In the genomic region with DNA sequence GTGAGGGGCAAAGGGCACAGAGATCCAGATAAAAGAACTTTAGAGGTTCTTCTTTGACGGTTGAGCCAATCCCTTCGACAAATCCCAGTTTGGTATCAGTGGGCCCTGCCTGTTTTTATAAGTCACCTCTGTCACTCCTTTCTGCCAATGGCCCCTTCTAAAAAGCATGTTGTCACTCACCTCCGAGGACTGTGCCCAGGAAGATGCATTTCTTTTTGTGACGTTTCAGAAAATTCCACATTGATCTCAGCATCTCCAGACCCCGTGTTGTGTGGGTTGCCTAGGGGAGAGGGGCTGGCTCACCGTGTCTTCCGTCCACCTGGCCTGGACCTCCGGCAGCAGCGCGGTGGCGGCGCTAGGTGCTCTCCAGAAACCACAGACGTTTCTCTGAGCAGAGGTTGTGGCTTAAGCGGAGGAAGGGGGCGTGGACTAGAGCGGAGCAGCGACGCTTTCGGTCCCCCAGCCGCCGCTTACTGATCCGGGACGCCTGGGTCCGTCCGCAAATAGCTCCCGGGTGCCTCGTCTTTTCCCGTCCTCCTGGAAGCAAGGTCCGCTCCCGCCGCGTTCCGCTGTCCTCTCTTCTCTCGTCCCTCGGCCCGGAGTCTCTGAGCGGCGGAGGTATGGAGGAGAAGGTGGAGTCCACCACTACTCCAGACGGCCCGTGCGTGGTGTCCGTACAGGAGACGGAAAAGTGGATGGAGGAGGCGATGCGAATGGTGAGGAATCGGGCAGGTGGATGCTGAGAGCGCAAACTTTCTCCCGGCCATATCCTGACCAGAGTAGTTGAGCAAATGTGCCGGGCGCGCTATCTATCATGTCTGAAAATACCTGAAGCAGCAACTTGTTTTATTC, we compare ENCODE assay signal across 8 mouse cellular contexts. TPM values are rescaled to one million over a fixed set of nuclear protein-coding genes. Genes with fewer than 3 reads are reported as not detected.
A peak's percentile ranks its signal among the peaks of the same experiment; 100 is the strongest.
DNase-seq lines count a peak whose midpoint lies in the region; ATAC-seq and TF ChIP-seq lines count a peak whose summit lies in the region.

A gene (plus strand): TSS at position 249 of the 852 bp plus-strand sequence.
A gene (minus strand): TSS at position 497 of the 852 bp plus-strand sequence.

- no peaks in the 10 kb centered on the region for H3K36me3 ChIP-seq in hindbrain, embryonic 15.5 days

- peak within 1 kb of the TSS; percentile 81 for H3K27ac ChIP-seq in hindbrain, embryonic 15.5 days (replicated peaks)

- in situ Hi-C loops in Patski (cut with MboI; ENCODE audit: low pct_unique_long_range_greater_than_20kb) = loop anchor here (5.0 to 10.0 kb wide), 2 partner anchors 649 to 832 kb away; no protein-coding TSS in a partner anchor

- no peaks in the 10 kb centered on the region for H3K27me3 ChIP-seq in Patski
- H3K27me3 ChIP-seq in hindbrain, embryonic 15.5 days = no peaks in the 10 kb centered on the region

- peak within 1 kb of the TSS; percentile 90 for H3K9ac ChIP-seq in hindbrain, embryonic 15.5 days

- peak within 1 kb of the TSS; percentile 87 for H3K4me3 ChIP-seq in hindbrain, embryonic 15.5 days

- no peaks in the 10 kb centered on the region for H3K9me3 ChIP-seq in hindbrain, embryonic 15.5 days

- DNase-seq in Patski (ENCODE audit: low read depth, low spot score) = peak; percentile 49
- peak; percentile 94 for DNase-seq in cerebellum, postnatal 14 days
- peak; percentile 79 to 85 for DNase-seq in frontal cortex, postnatal 25 days (ENCODE audit: low spot score in 2 of 2)
- peak; percentile 76 for DNase-seq in left cerebral cortex, adult 11 months (ENCODE audit: low spot score)
- peak; percentile 93 to 94 for DNase-seq in lung, postnatal 4 days
- peak; percentile 83 for DNase-seq in retina, postnatal 7 days (ENCODE audit: low read depth, low spot score)
- peak; percentile 91 for DNase-seq in urinary bladder, adult 2 months (ENCODE audit: low spot score)

- peak within 1 kb of the TSS; percentile 89 for H3K4me2 ChIP-seq in hindbrain, embryonic 15.5 days

- CTCF ChIA-PET in Patski (lab: Charles Lee) = interaction anchor here (1.7 kb wide), 1 partner anchor 15 kb away, joined by 3 read pairs; no protein-coding TSS in a partner anchor

- WGBS in hindbrain, embryonic 15.5 days = under 1% methylated on average over 50 of the region's 51 CpGs

- TF ChIP-seq CTCF in Patski (IDR thresholded peaks at IDR 0.05) = no peak

- peaks cover 14% of the 10 kb centered on the region for H3K4me1 ChIP-seq in hindbrain, embryonic 15.5 days (replicated peaks)

- POLR2A ChIA-PET in Patski (lab: Charles Lee) = no interaction called here

- ATAC-seq in Patski = peak; percentile 95
- peak; percentile 97 for ATAC-seq in hindbrain, embryonic 15.5 days (ENCODE audit: low FRiP score, low read depth)

RNA-seq across cellular contexts. Expression of the first gene that starts in this region (rescaled TPM):
- 8.8 TPM for polyA plus RNA-seq in Patski (2021)
- 1.9 and 2.1 TPM in 2 replicates for polyA plus RNA-seq in hindbrain, embryonic 15.5 days (2015; fragmentation: Nextera tagmentation; extraction: Ambion mirVana)
- 7.9 and 8.2 TPM in 2 replicates for polyA plus RNA-seq in urinary bladder, adult 2 months (2012; rRNA removed)

RNA-seq across cellular contexts. Expression of the second gene that starts in this region (rescaled TPM):
- polyA plus RNA-seq in Patski (2021) = 21.7 TPM
- 26.7 and 27.7 TPM in 2 replicates for polyA plus RNA-seq in hindbrain, embryonic 15.5 days (2015; fragmentation: Nextera tagmentation; extraction: Ambion mirVana)
- polyA plus RNA-seq in urinary bladder, adult 2 months (2012; rRNA removed) = 26.4 and 32.5 TPM in 2 replicates

Comparison
In these comparisons a context has a peak if more than half of its experiments do, and no peak if none do; other contexts are left out.
1. Peak in every context shown above with its lines: DNase-seq, ATAC-seq, H3K4me3 ChIP-seq and H3K27ac ChIP-seq.